Mouse (Mus musculus): ENCODE data around the gene Rapgef3. TPM values are rescaled to one million over a fixed set of nuclear protein-coding genes. Genes with fewer than 3 reads are reported as not detected.

The Rapgef3 gene
- polyA plus RNA-seq, 1 experiment from 2014 or later = 1.9 TPM

- Histone ChIP-seq H3K4me3 (ENCODE audit: low read depth, low read length) (no peak overlapping the region), H3K36me3 (replicated peaks; ENCODE audit: insufficient read depth, low read length) (peaks cover 5% of the 10 kb centered on the region; the same call in 1 of the 2 replicates), H3K9ac (replicated peaks) (no peak overlapping the region), H3K27ac (ENCODE audit: low read depth) (no peak overlapping the region), H3K4me1 (ENCODE audit: insufficient read depth) (no peaks in the 10 kb centered on the region), H3K4me2 (ENCODE audit: low read depth, low read length) (no peak overlapping the region), H3K9me3 (ENCODE audit: low read length) (no peaks in the 10 kb centered on the region), H3K27me3 (ENCODE audit: insufficient read depth, low read length) (no peaks in the 10 kb centered on the region)
- TF ChIP-seq EP300 (IDR thresholded peaks at IDR 0.05; ENCODE audit: low read depth) = no peak
- TF ChIP-seq CTCF (IDR thresholded peaks at IDR 0.05; ENCODE audit: low read depth) = no peak
- WGBS (ENCODE audit: insufficient replicate concordance) = 80% methylated on average over 14 of the region's 14 CpGs
- no peak for DNase-seq
- no peak for ATAC-seq
These were observed 40.8 kb upstream of the Rapgef3 start for GRCm38 (mm10) chr15:97808532-97808931.

- WGBS (ENCODE audit: insufficient replicate concordance) = 79% methylated on average over 12 of the region's 12 CpGs
- DNase-seq = no peak
- H3K4me3 ChIP-seq (ENCODE audit: low read depth, low read length) = no peak overlapping the region
- H3K9me3 ChIP-seq (ENCODE audit: low read length) = no peaks in the 10 kb centered on the region
- H3K27me3 ChIP-seq (ENCODE audit: insufficient read depth, low read length) = no peaks in the 10 kb centered on the region
- peaks cover 5% of the 10 kb centered on the region; the same call in 1 of the 2 replicates for H3K36me3 ChIP-seq (replicated peaks; ENCODE audit: insufficient read depth, low read length)
- H3K4me1 ChIP-seq (ENCODE audit: insufficient read depth) = no peaks in the 10 kb centered on the region
- no peak overlapping the region for H3K4me2 ChIP-seq (ENCODE audit: low read depth, low read length)
- no peak overlapping the region for H3K9ac ChIP-seq (replicated peaks)
- H3K27ac ChIP-seq (ENCODE audit: low read depth) = no peak overlapping the region
- TF ChIP-seq CTCF (IDR thresholded peaks at IDR 0.05; ENCODE audit: low read depth) (no peak), EP300 (IDR thresholded peaks at IDR 0.05; ENCODE audit: low read depth) (no peak)
- no peak for ATAC-seq
These were observed 40.1 kb upstream of the Rapgef3 start for GRCm38 (mm10) chr15:97807867-97808266.

- TF ChIP-seq EP300 (IDR thresholded peaks at IDR 0.05; ENCODE audit: low read depth) (no peak), CTCF (IDR thresholded peaks at IDR 0.05; ENCODE audit: low read depth) (no peak)
- Histone ChIP-seq H3K36me3 (replicated peaks; ENCODE audit: insufficient read depth, low read length) (peaks cover 11% of the 10 kb centered on the region), H3K4me1 (ENCODE audit: insufficient read depth) (no peaks in the 10 kb centered on the region), H3K4me2 (ENCODE audit: low read depth, low read length) (no peak overlapping the region), H3K27ac (ENCODE audit: low read depth) (no peak overlapping the region), H3K4me3 (ENCODE audit: low read depth, low read length) (no peak overlapping the region), H3K9ac (replicated peaks) (no peak overlapping the region), H3K9me3 (ENCODE audit: low read length) (no peaks in the 10 kb centered on the region), H3K27me3 (ENCODE audit: insufficient read depth, low read length) (no peaks in the 10 kb centered on the region)
- DNase-seq = no peak
- ATAC-seq = no peak
- WGBS (ENCODE audit: insufficient replicate concordance) = 70% methylated on average over 13 of the region's 13 CpGs
These were observed 34.8 kb upstream of the Rapgef3 start for GRCm38 (mm10) chr15:97802575-97802974.

- H3K36me3 ChIP-seq (replicated peaks; ENCODE audit: insufficient read depth, low read length) = peaks cover 9% of the 10 kb centered on the region
- no peak overlapping the region for H3K4me2 ChIP-seq (ENCODE audit: low read depth, low read length)
- H3K9me3 ChIP-seq (ENCODE audit: low read length) = no peaks in the 10 kb centered on the region
- no peak overlapping the region for H3K9ac ChIP-seq (replicated peaks)
- DNase-seq (no peak), ATAC-seq (no peak)
- 70% methylated on average over 7 of the region's 7 CpGs for WGBS (ENCODE audit: insufficient replicate concordance)
- no peaks in the 10 kb centered on the region for H3K27me3 ChIP-seq (ENCODE audit: insufficient read depth, low read length)
- no peaks in the 10 kb centered on the region for H3K4me1 ChIP-seq (ENCODE audit: insufficient read depth)
- TF ChIP-seq CTCF (IDR thresholded peaks at IDR 0.05; ENCODE audit: low read depth) = no peak
- no peak for TF ChIP-seq EP300 (IDR thresholded peaks at IDR 0.05; ENCODE audit: low read depth)
- no peak overlapping the region for H3K4me3 ChIP-seq (ENCODE audit: low read depth, low read length)
- no peak overlapping the region for H3K27ac ChIP-seq (ENCODE audit: low read depth)
These were observed 34.0 kb upstream of the Rapgef3 start for GRCm38 (mm10) chr15:97801811-97802210.

- H3K4me3 ChIP-seq (ENCODE audit: low read depth, low read length) = no peak overlapping the region
- H3K36me3 ChIP-seq (replicated peaks; ENCODE audit: insufficient read depth, low read length) = peaks cover 11% of the 10 kb centered on the region
- H3K9me3 ChIP-seq (ENCODE audit: low read length) = no peaks in the 10 kb centered on the region
- WGBS (ENCODE audit: insufficient replicate concordance) = 87% methylated on average over 13 of the region's 13 CpGs
- H3K27me3 ChIP-seq (ENCODE audit: insufficient read depth, low read length) = no peaks in the 10 kb centered on the region
- ATAC-seq = no peak
- no peak for DNase-seq
- H3K4me2 ChIP-seq (ENCODE audit: low read depth, low read length) = no peak overlapping the region
- no peak for TF ChIP-seq EP300 (IDR thresholded peaks at IDR 0.05; ENCODE audit: low read depth)
- TF ChIP-seq CTCF (IDR thresholded peaks at IDR 0.05; ENCODE audit: low read depth) = no peak
- H3K9ac ChIP-seq (replicated peaks) = no peak overlapping the region
- no peak overlapping the region for H3K27ac ChIP-seq (ENCODE audit: low read depth)
- no peaks in the 10 kb centered on the region for H3K4me1 ChIP-seq (ENCODE audit: insufficient read depth)
These were observed 33.1 kb upstream of the Rapgef3 start for GRCm38 (mm10) chr15:97800853-97801252.

GRCm38 (mm10) chr15:97799446-97799845 is 31.7 kb upstream of the Rapgef3 start:
- Histone ChIP-seq H3K9ac (replicated peaks) (no peak overlapping the region), H3K27me3 (ENCODE audit: insufficient read depth, low read length) (no peaks in the 10 kb centered on the region), H3K9me3 (ENCODE audit: low read length) (no peaks in the 10 kb centered on the region), H3K27ac (ENCODE audit: low read depth) (no peak overlapping the region), H3K4me3 (ENCODE audit: low read depth, low read length) (no peak overlapping the region), H3K4me1 (ENCODE audit: insufficient read depth) (no peaks in the 10 kb centered on the region), H3K36me3 (replicated peaks; ENCODE audit: insufficient read depth, low read length) (peaks cover 14% of the 10 kb centered on the region), H3K4me2 (ENCODE audit: low read depth, low read length) (no peak overlapping the region)
- TF ChIP-seq EP300 (IDR thresholded peaks at IDR 0.05; ENCODE audit: low read depth) (no peak), CTCF (IDR thresholded peaks at IDR 0.05; ENCODE audit: low read depth) (no peak)
- ATAC-seq (no peak), DNase-seq (no peak)
- WGBS (ENCODE audit: insufficient replicate concordance) = 77% methylated on average over 11 of the region's 11 CpGs

GRCm38 (mm10) chr15:97798134-97798533 is 30.4 kb upstream of the Rapgef3 start:
- no peaks in the 10 kb centered on the region for H3K27me3 ChIP-seq (ENCODE audit: insufficient read depth, low read length)
- ATAC-seq = peak; percentile 67
- TF ChIP-seq EP300 (IDR thresholded peaks at IDR 0.05; ENCODE audit: low read depth) (no peak), CTCF (IDR thresholded peaks at IDR 0.05; ENCODE audit: low read depth) (no peak)
- H3K27ac ChIP-seq (ENCODE audit: low read depth) = peak overlapping the region; percentile 11; the same call in 1 of the 2 replicates
- H3K9ac ChIP-seq (replicated peaks) = no peak overlapping the region
- peaks cover 16% of the 10 kb centered on the region for H3K36me3 ChIP-seq (replicated peaks; ENCODE audit: insufficient read depth, low read length)
- WGBS (ENCODE audit: insufficient replicate concordance) = 71% methylated on average over 17 of the region's 17 CpGs
- H3K4me3 ChIP-seq (ENCODE audit: low read depth, low read length) = no peak overlapping the region
- H3K4me2 ChIP-seq (ENCODE audit: low read depth, low read length) = no peak overlapping the region
- no peak for DNase-seq
- H3K4me1 ChIP-seq (ENCODE audit: insufficient read depth) = no peaks in the 10 kb centered on the region
- H3K9me3 ChIP-seq (ENCODE audit: low read length) = no peaks in the 10 kb centered on the region
